Mouse (Mus musculus): ENCODE measurements around the gene Gnb5.

DNA sequence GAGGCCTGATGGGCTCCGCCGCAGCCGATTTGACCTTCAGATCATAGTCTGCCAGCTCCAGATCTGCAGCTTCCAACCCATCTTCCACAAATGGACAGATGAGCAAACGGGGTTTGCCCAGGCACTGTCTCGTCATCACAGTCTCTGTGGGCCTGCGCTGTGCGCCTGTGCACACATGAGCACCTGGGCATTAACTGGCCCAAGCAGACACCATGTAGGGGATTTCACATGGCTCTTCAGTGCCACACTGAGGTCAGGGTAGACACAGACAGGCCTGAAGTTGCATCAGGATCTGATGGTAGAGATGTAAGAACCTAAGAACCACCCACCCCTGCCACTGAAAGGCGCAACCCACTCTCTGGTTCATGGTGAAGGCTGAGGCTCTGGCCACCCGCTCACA lies 31.0 kb upstream of the Gnb5 start:
- no peak for TF ChIP-seq EP300 (IDR thresholded peaks at IDR 0.05; ENCODE audit: low read length)
- no peak for TF ChIP-seq POLR2AphosphoS2 (IDR thresholded peaks at IDR 0.05; ENCODE audit: low read depth, low read length)
